Mouse (Mus musculus) neural tube, postnatal 0 days (tissue): Measurements from ENCODE around the gene A530064D06Rik. TPM values are rescaled to one million over a fixed set of nuclear protein-coding genes. Genes with fewer than 3 reads are reported as not detected.

Experiments used
- polyA plus RNA-seq: library from polyadenylated mRNA; unstranded; fragments of >200 nt; fragmentation: Nextera tagmentation; extraction: Ambion mirVana; gene quantifications from 2 replicates; pipeline ENCODE4 v1.2.1, GENCODE M21; 2015

Gene A530064D06Rik
- polyA plus RNA-seq = 0.10 TPM in 1 of 2 replicates, not detected in the other

GRCm38 (mm10) chr17:48167103-48167502, at the start of gene A530064D06Rik:
TSS of gene A530064D06Rik (minus strand) at chr17:48167275.

GRCm38 (mm10) chr17:48146120-48146519, 21.0 kb downstream of the A530064D06Rik start, which contains the start of gene 9830107B12Rik:
TSS of gene 9830107B12Rik (minus strand) at chr17:48146268.

Other genes starting within 250 kb of the A530064D06Rik start
- 32.4 and 36.5 TPM in 2 replicates for gene Foxp4, start 242.6 kb downstream of the A530064D06Rik start, polyA plus RNA-seq
- gene 1700122O11Rik, start 129.0 kb downstream of the A530064D06Rik start, polyA plus RNA-seq = not detected in 2 replicates
- gene 1700067P10Rik, start 78.0 kb downstream of the A530064D06Rik start, polyA plus RNA-seq = 0.14 TPM in 1 of 2 replicates, not detected in the other
- not detected in 2 replicates for gene 9830107B12Rik, start 21.0 kb downstream of the A530064D06Rik start, polyA plus RNA-seq
- gene Trem1, start 65.5 kb upstream of the A530064D06Rik start, polyA plus RNA-seq = not detected in 2 replicates
- gene Trem3, start 80.5 kb upstream of the A530064D06Rik start, polyA plus RNA-seq = not detected in 2 replicates
- 0.36 TPM in 1 of 2 replicates, not detected in the other for gene Treml4, start 97.0 kb upstream of the A530064D06Rik start, polyA plus RNA-seq
- gene Treml2, start 132.2 kb upstream of the A530064D06Rik start, polyA plus RNA-seq = 0.06 and 0.22 TPM in 2 replicates
- gene B430306N03Rik, start 148.9 kb upstream of the A530064D06Rik start, polyA plus RNA-seq = 0.10 TPM in 1 of 2 replicates, not detected in the other
- gene Trem2, start 179.1 kb upstream of the A530064D06Rik start, polyA plus RNA-seq = 12.7 and 13.0 TPM in 2 replicates
- not detected in 2 replicates for gene Treml1, start 192.6 kb upstream of the A530064D06Rik start, polyA plus RNA-seq
- gene Nfya, start 242.6 kb upstream of the A530064D06Rik start, polyA plus RNA-seq = 4.5 and 4.6 TPM in 2 replicates
- gene Oard1, start 242.7 kb upstream of the A530064D06Rik start, polyA plus RNA-seq = 29.9 and 31.3 TPM in 2 replicates